Mouse (Mus musculus) neural tube, embryonic 13.5 days (tissue): ENCODE results near the gene Mapkap1. TPM values are rescaled to one million over a fixed set of nuclear protein-coding genes. Genes with fewer than 3 reads are reported as not detected.

Experiments used
- ATAC-seq: fragments of 200-750 bp; cut with Nextera tagmentation; 2 replicates; pipeline ENCODE4 v1.8.0; 2017; ENCODE audit warnings: low read depth, mild to moderate bottlenecking, moderate TSS enrichment, moderate library complexity
- H3K27ac ChIP-seq: fragments of 300-500 bp; sonication (generic); replicated peaks from 2 replicates; pipeline ENCODE4 v1.5.1; 2015; ENCODE audit warnings: moderate library complexity, mild to moderate bottlenecking, inconsistent platforms
- H3K27me3 ChIP-seq: fragments of 300-500 bp; sonication (generic); 2 replicates; pipeline ENCODE4 v1.6.1; 2015; ENCODE audit warnings: mild to moderate bottlenecking, inconsistent platforms
- H3K36me3 ChIP-seq: fragments of 300-500 bp; sonication (generic); 2 replicates; pipeline ENCODE4 v1.6.1; 2015; ENCODE audit warnings: mild to moderate bottlenecking, inconsistent platforms
- H3K4me1 ChIP-seq: fragments of 300-500 bp; sonication (generic); replicated peaks from 2 replicates; pipeline ENCODE4 v1.6.1; 2015; ENCODE audit warnings: inconsistent platforms
- H3K4me2 ChIP-seq: fragments of 300-500 bp; sonication (generic); 2 replicates; pipeline ENCODE4 v1.6.1; 2015; ENCODE audit warnings: inconsistent platforms, mild to moderate bottlenecking, moderate library complexity
- H3K4me3 ChIP-seq: fragments of 300-500 bp; sonication (generic); 2 replicates; pipeline ENCODE4 v1.5.1; 2015; ENCODE audit warnings: mild to moderate bottlenecking, inconsistent platforms
- H3K9ac ChIP-seq: fragments of 300-500 bp; sonication (generic); 2 replicates; pipeline ENCODE4 v1.6.1; 2015; ENCODE audit warnings: moderate library complexity, mild to moderate bottlenecking, inconsistent platforms
- H3K9me3 ChIP-seq: fragments of 300-500 bp; sonication (generic); 2 replicates; pipeline ENCODE4 v1.6.1; 2016; ENCODE audit warnings: inconsistent platforms
- WGBS: fragments of 180-500 bp; shearing (Covaris S2); methylation state at CpG from one replicate; pipeline ENCODE4 v1.1.7; 2015; 5-methylcytosine and 5-hydroxymethylcytosine counted together
- polyA plus RNA-seq: library from polyadenylated mRNA; unstranded; fragments of >200 nt; fragmentation: Nextera tagmentation; extraction: Ambion mirVana; gene quantifications from 2 replicates; pipeline ENCODE4 v1.2.1, GENCODE M21; 2015

Gene Mapkap1
- polyA plus RNA-seq, 1 experiment from 2014 or later: 89.6 TPM

DNA sequence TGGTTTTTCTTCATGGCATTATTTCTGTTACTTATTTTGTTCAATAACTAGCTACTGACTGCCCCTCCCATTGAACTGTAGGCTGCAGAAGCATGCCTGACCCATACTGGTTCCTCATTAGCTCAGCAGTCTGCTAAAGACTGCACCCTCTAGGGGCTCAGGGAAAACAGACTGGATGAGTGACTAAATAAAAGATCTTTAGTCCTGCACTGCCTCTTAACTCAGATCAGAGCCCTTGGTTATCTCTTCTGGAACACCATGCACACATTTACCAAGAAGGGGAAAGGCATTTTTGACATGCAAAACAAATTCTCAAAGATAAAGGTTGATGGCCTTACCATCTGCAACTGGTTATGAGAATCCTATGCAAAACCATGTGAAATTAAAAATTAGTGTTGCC, 157.3 kb downstream of the Mapkap1 start:
- Histone ChIP-seq H3K9ac (no peak overlapping the region), H3K4me2 (no peak overlapping the region), H3K27me3 (peaks cover 10% of the 10 kb centered on the region; the same call in 1 of the 2 replicates), H3K9me3 (no peaks in the 10 kb centered on the region), H3K4me3 (no peak overlapping the region), H3K27ac (no peak overlapping the region), H3K4me1 (peaks cover 15% of the 10 kb centered on the region; the same call in 1 of the 2 replicates), H3K36me3 (no peaks in the 10 kb centered on the region)
- no peak for ATAC-seq

- Histone ChIP-seq H3K36me3 (no peaks in the 10 kb centered on the region), H3K27me3 (peaks cover 10% of the 10 kb centered on the region; the same call in 1 of the 2 replicates), H3K4me3 (no peak overlapping the region), H3K27ac (no peak overlapping the region), H3K4me1 (peaks cover 37% of the 10 kb centered on the region), H3K9ac (no peak overlapping the region), H3K4me2 (no peak overlapping the region), H3K9me3 (no peaks in the 10 kb centered on the region)
- no peak for ATAC-seq
- WGBS: 77% methylated on average over 4 of the region's 4 CpGs
These were observed 159.6 kb downstream of the Mapkap1 start for GRCm38 (mm10) chr2:34566146-34566545.

- H3K36me3 ChIP-seq: no peaks in the 10 kb centered on the region
- H3K4me2 ChIP-seq: no peak overlapping the region
- no peak overlapping the region for H3K4me3 ChIP-seq
- H3K9ac ChIP-seq: no peak overlapping the region
- no peak for ATAC-seq
- H3K27me3 ChIP-seq: peaks cover 11% of the 10 kb centered on the region
- no peak overlapping the region for H3K27ac ChIP-seq
- H3K9me3 ChIP-seq: no peaks in the 10 kb centered on the region
- peaks cover 41% of the 10 kb centered on the region for H3K4me1 ChIP-seq
- WGBS: 80% methylated on average over 1 of the region's 1 CpGs
These were observed 160.0 kb downstream of the Mapkap1 start for GRCm38 (mm10) chr2:34566601-34567000.

GRCm38 (mm10) chr2:34569131-34569530, 162.6 kb downstream of the Mapkap1 start:
- no peak overlapping the region for H3K9ac ChIP-seq
- H3K36me3 ChIP-seq: no peaks in the 10 kb centered on the region
- 89% methylated on average over 5 of the region's 5 CpGs for WGBS
- no peak for ATAC-seq
- no peak overlapping the region for H3K4me3 ChIP-seq
- H3K27me3 ChIP-seq: peaks cover 24% of the 10 kb centered on the region
- H3K9me3 ChIP-seq: no peaks in the 10 kb centered on the region
- no peak overlapping the region for H3K27ac ChIP-seq
- H3K4me2 ChIP-seq: no peak overlapping the region
- H3K4me1 ChIP-seq: peaks cover 57% of the 10 kb centered on the region

- H3K9me3 ChIP-seq: no peaks in the 10 kb centered on the region
- H3K27me3 ChIP-seq: peaks cover 24% of the 10 kb centered on the region
- no peak; the same call in 1 of the 2 replicates for ATAC-seq
- peak overlapping the region; percentile 61 for H3K27ac ChIP-seq
- no peaks in the 10 kb centered on the region for H3K36me3 ChIP-seq
- H3K4me3 ChIP-seq: no peak overlapping the region
- 4% methylated on average over 6 of the region's 6 CpGs for WGBS
- no peak overlapping the region for H3K9ac ChIP-seq
- H3K4me1 ChIP-seq: peaks cover 68% of the 10 kb centered on the region
- no peak overlapping the region for H3K4me2 ChIP-seq
These were observed 163.8 kb downstream of the Mapkap1 start for GRCm38 (mm10) chr2:34570378-34570777.

- H3K4me3 ChIP-seq: no peak overlapping the region
- no peak overlapping the region for H3K9ac ChIP-seq
- H3K27me3 ChIP-seq: peaks cover 24% of the 10 kb centered on the region
- peak overlapping the region; percentile 61 for H3K27ac ChIP-seq
- peaks cover 70% of the 10 kb centered on the region for H3K4me1 ChIP-seq
- 11% methylated on average over 1 of the region's 1 CpGs for WGBS
- no peak overlapping the region for H3K4me2 ChIP-seq
- H3K36me3 ChIP-seq: no peaks in the 10 kb centered on the region
- ATAC-seq: no peak
- no peaks in the 10 kb centered on the region for H3K9me3 ChIP-seq
These were observed 164.5 kb downstream of the Mapkap1 start for GRCm38 (mm10) chr2:34571096-34571495.

GRCm38 (mm10) chr2:34573073-34573472, 166.5 kb downstream of the Mapkap1 start:
- WGBS: 14% methylated on average over 4 of the region's 4 CpGs

DNA sequence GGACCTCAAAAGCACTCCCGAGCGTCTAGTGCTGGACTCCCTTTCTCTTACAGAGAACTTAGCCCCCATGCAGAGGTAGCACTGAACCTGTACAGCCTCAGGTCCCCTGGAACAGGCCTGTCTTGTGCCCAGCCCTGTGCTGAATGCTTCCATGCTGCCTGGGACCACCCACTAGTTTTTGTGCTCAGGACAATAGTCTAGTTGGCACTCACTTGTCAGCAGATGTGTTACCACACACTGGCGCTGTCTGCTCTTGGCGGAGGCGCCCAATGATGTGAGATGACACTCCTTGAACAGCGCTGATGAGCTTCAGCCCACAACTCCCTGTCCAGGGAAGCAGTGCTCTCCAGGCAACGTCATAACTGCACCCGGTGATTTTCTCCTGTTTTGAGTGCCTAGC, 182.0 kb downstream of the Mapkap1 start:
- H3K4me2 ChIP-seq: no peak overlapping the region
- H3K9ac ChIP-seq: no peak overlapping the region
- H3K36me3 ChIP-seq: peaks cover 31% of the 10 kb centered on the region
- H3K9me3 ChIP-seq: no peaks in the 10 kb centered on the region
- ATAC-seq: peak; percentile 56; the same call in 1 of the 2 replicates
- H3K27ac ChIP-seq: no peak overlapping the region
- peaks cover 13% of the 10 kb centered on the region for H3K4me1 ChIP-seq
- H3K4me3 ChIP-seq: no peak overlapping the region
- 76% methylated on average over 8 of the region's 8 CpGs for WGBS
- H3K27me3 ChIP-seq: no peaks in the 10 kb centered on the region

More at GRCm38 (mm10) chr2:34573073-34573472, 166.5 kb downstream of the Mapkap1 start:
- Histone ChIP-seq H3K4me2 (no peak overlapping the region), H3K27ac (peak overlapping the region; percentile 7; the same call in 1 of the 2 replicates), H3K4me3 (no peak overlapping the region), H3K9ac (no peak overlapping the region), H3K36me3 (no peaks in the 10 kb centered on the region), H3K9me3 (no peaks in the 10 kb centered on the region), H3K4me1 (peaks cover 83% of the 10 kb centered on the region), H3K27me3 (peaks cover 18% of the 10 kb centered on the region)
- no peak for ATAC-seq

- ATAC-seq: no peak
- peaks cover 33% of the 10 kb centered on the region for H3K4me1 ChIP-seq
- no peaks in the 10 kb centered on the region for H3K9me3 ChIP-seq
- WGBS: 76% methylated on average over 16 of the region's 16 CpGs
- no peak overlapping the region for H3K4me2 ChIP-seq
- no peak overlapping the region for H3K9ac ChIP-seq
- no peak overlapping the region for H3K4me3 ChIP-seq
- H3K36me3 ChIP-seq: 0 out of 2 replicates have a peak, but pooled peaks cover 7% of the 10 kb centered on the region
- no peaks in the 10 kb centered on the region for H3K27me3 ChIP-seq
- H3K27ac ChIP-seq: no peak overlapping the region
These were observed 185.3 kb downstream of the Mapkap1 start for GRCm38 (mm10) chr2:34591721-34592360.

GRCm38 (mm10) chr2:34592361-34592960, 185.9 kb downstream of the Mapkap1 start:
- 76% methylated on average over 8 of the region's 8 CpGs for WGBS
- H3K27ac ChIP-seq: no peak overlapping the region
- no peak overlapping the region for H3K9ac ChIP-seq
- 0 out of 2 replicates have a peak, but pooled peaks cover 2% of the 10 kb centered on the region for H3K36me3 ChIP-seq
- no peak for ATAC-seq
- no peaks in the 10 kb centered on the region for H3K27me3 ChIP-seq
- H3K4me2 ChIP-seq: no peak overlapping the region
- H3K4me3 ChIP-seq: no peak overlapping the region
- peaks cover 37% of the 10 kb centered on the region for H3K4me1 ChIP-seq
- H3K9me3 ChIP-seq: no peaks in the 10 kb centered on the region

DNA sequence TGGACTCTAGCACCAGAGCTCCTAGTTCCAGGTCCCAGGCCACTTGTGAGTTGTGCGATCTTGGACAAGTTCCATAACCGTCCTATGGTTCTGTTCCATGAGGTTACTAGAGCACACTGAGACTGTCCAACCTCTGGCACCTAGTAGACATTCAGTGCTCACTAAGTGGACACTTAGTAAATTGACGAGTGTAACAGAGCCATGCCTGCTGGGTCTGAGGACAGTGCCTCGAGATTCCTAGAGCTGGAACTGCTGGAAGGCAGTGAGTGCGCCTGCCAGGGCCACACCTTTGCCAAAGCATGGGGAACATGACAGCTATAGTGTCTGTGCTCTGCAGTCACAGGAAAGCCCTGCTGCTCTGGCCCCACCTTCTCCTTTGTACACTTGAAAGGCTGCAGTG, 187.4 kb downstream of the Mapkap1 start:
- H3K9ac ChIP-seq: no peak overlapping the region
- H3K4me2 ChIP-seq: no peak overlapping the region
- 87% methylated on average over 5 of the region's 5 CpGs for whole genome bisulfite sequencing
- H3K9me3 ChIP-seq: no peaks in the 10 kb centered on the region
- H3K4me3 ChIP-seq: no peak overlapping the region
- no peaks in the 10 kb centered on the region for H3K27me3 ChIP-seq
- peak overlapping the region; percentile 42; the same call in 1 of the 2 replicates for H3K27ac ChIP-seq
- H3K36me3 ChIP-seq: peaks cover 6% of the 10 kb centered on the region; the same call in 1 of the 2 replicates
- ATAC-seq: no peak
- peaks cover 31% of the 10 kb centered on the region for H3K4me1 ChIP-seq

- peaks cover 9% of the 10 kb centered on the region; the same call in 1 of the 2 replicates for H3K36me3 ChIP-seq
- peaks cover 60% of the 10 kb centered on the region for H3K4me1 ChIP-seq
- H3K9ac ChIP-seq: no peak overlapping the region
- no peak overlapping the region for H3K4me2 ChIP-seq
- H3K4me3 ChIP-seq: no peak overlapping the region
- no peaks in the 10 kb centered on the region for H3K27me3 ChIP-seq
- ATAC-seq: no peak
- H3K27ac ChIP-seq: no peak overlapping the region; the same call in 1 of the 2 replicates
- no peaks in the 10 kb centered on the region for H3K9me3 ChIP-seq
- WGBS: 54% methylated on average over 5 of the region's 5 CpGs
These were observed 193.2 kb downstream of the Mapkap1 start for GRCm38 (mm10) chr2:34599606-34600255.
